Mouse (Mus musculus) E14TG2a.4 (cell line): ENCODE results near the gene Magi2.

Source experiments
- CTCF ChIP-seq: conservative IDR thresholded peaks from 2 replicates; pipeline ENCODE4 v1.5.1; 2014; ENCODE audit warnings: low read length
- NANOG ChIP-seq: IDR thresholded peaks from 2 replicates; pipeline ENCODE4 v1.6.1; 2014; ENCODE audit warnings: borderline replicate concordance, low read length, mixed read lengths
- POU5F1 ChIP-seq: IDR thresholded peaks from 2 replicates; pipeline ENCODE4 v1.6.1; 2014; ENCODE audit warnings: low read length, borderline replicate concordance

GRCm38 (mm10) chr5:20634822-20635221 lies 1408.0 kb downstream of the Magi2 start:
- TF ChIP-seq CTCF (no peak), POU5F1 (no peak), NANOG (no peak)
